Comparison of ENCODE assay signal across 8 mouse cellular contexts in the genomic region with DNA sequence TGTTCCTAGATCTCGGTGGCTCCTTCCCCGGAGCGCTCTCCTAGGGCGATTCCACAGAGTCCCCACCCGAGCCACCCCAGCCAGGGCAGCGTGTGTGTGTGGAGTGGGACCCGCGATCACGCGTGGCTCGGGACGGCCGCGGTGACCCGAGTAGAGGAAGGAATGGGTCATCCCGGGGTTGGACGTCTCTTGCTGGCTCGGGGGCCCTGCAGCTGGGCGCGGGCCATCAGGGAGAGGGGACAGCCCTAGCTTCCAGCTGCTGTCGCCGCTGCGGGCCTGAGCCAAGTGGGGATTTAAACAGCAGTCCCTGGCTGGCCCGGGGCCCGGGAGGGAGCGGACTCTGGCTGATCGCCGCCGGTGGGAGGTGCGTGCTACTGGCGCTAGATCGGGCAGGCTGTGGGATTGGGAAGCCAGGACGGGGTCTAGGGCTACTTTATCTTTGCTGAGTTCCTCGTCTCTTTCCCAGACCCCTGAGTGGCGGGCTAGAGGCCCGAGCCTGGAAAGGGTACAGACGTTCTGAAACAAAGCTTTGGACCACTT. TPM values are rescaled to one million over a fixed set of nuclear protein-coding genes. Genes with fewer than 3 reads are reported as not detected.
A peak's percentile ranks its signal among the peaks of the same experiment; 100 is the strongest.
DNase-seq lines count a peak whose midpoint lies in the region; ATAC-seq and TF ChIP-seq lines count a peak whose summit lies in the region.

No protein-coding gene starts in this region.

- no peaks in the 10 kb centered on the region for H3K9me3 ChIP-seq in embryonic facial prominence, embryonic 14.5 days (ENCODE audit: control insufficient read depth, low read length)
- no peaks in the 10 kb centered on the region for H3K9me3 ChIP-seq in kidney, embryonic 14.5 days (ENCODE audit: control insufficient read depth, low read length)
- H3K9me3 ChIP-seq in limb, embryonic 14.5 days (ENCODE audit: control insufficient read depth, low read length) = no peaks in the 10 kb centered on the region
- no peaks in the 10 kb centered on the region for H3K9me3 ChIP-seq in midbrain, embryonic 16.5 days (replicated peaks; ENCODE audit: control insufficient read depth, low read length, poor library complexity, severe bottlenecking)

- peak overlapping the region; percentile 81 for H3K27ac ChIP-seq in bone marrow, adult 2 months (ENCODE audit: control insufficient read depth, insufficient read depth, low read depth, low read length, poor library complexity)
- H3K27ac ChIP-seq in embryonic facial prominence, embryonic 14.5 days (replicated peaks; ENCODE audit: low read depth, low read length) = peak overlapping the region; percentile 97
- H3K27ac ChIP-seq in kidney, embryonic 14.5 days (ENCODE audit: low read depth, low read length) = peak overlapping the region; percentile 95
- H3K27ac ChIP-seq in limb, embryonic 14.5 days (replicated peaks; ENCODE audit: low read depth, low read length) = peak overlapping the region; percentile 95
- peak overlapping the region; percentile 98 for H3K27ac ChIP-seq in midbrain, embryonic 16.5 days (ENCODE audit: low read length)

- peak; percentile 74 for DNase-seq in 416B (ENCODE audit: low read depth)
- peak; percentile 91 for DNase-seq in embryonic facial prominence, embryonic 14.5 days (ENCODE audit: low spot score)
- peak; percentile 94 to 96 for DNase-seq in heart, adult 9 months (ENCODE audit: low spot score in 2 of 2)
- DNase-seq in limb, embryonic 14.5 days (ENCODE audit: low spot score) = peak; percentile 81
- DNase-seq in spleen, postnatal 36 days (ENCODE audit: low spot score in 2 of 2) = peak; percentile 64

- H3K4me3 ChIP-seq in bone marrow, adult 2 months (replicated peaks; ENCODE audit: control insufficient read depth, low read depth, low read length) = peak overlapping the region; percentile 90
- H3K4me3 ChIP-seq in embryonic facial prominence, embryonic 14.5 days (ENCODE audit: low read depth, low read length) = peak overlapping the region; percentile 97
- H3K4me3 ChIP-seq in kidney, embryonic 14.5 days (ENCODE audit: low read length) = peak overlapping the region; percentile 96
- H3K4me3 ChIP-seq in limb, embryonic 14.5 days (replicated peaks; ENCODE audit: low read length) = peak overlapping the region; percentile 89
- peak overlapping the region; percentile 96 for H3K4me3 ChIP-seq in midbrain, embryonic 16.5 days (ENCODE audit: low read depth, low read length)

- no peak for TF ChIP-seq CTCF in bone marrow, adult 2 months (IDR thresholded peaks at IDR 0.05; ENCODE audit: control insufficient read depth, insufficient read depth, low read length)

- H3K9ac ChIP-seq in embryonic facial prominence, embryonic 14.5 days (ENCODE audit: low read depth, low read length) = peak overlapping the region; percentile 93
- H3K9ac ChIP-seq in kidney, embryonic 14.5 days (ENCODE audit: low read depth, low read length) = peak overlapping the region; percentile 86
- peak overlapping the region; percentile 94 for H3K9ac ChIP-seq in limb, embryonic 14.5 days (ENCODE audit: low read depth, low read length, severe bottlenecking)
- H3K9ac ChIP-seq in midbrain, embryonic 16.5 days (ENCODE audit: low read depth, low read length) = peak overlapping the region; percentile 95

- H3K27me3 ChIP-seq in embryonic facial prominence, embryonic 14.5 days (replicated peaks; ENCODE audit: control insufficient read depth, insufficient read depth, low read length) = no peaks in the 10 kb centered on the region
- no peaks in the 10 kb centered on the region for H3K27me3 ChIP-seq in kidney, embryonic 14.5 days (ENCODE audit: control insufficient read depth, insufficient read depth, low read length)
- no peaks in the 10 kb centered on the region for H3K27me3 ChIP-seq in limb, embryonic 14.5 days (ENCODE audit: control insufficient read depth, insufficient read depth, low read length)
- no peaks in the 10 kb centered on the region for H3K27me3 ChIP-seq in midbrain, embryonic 16.5 days (ENCODE audit: control insufficient read depth, insufficient read depth, low read depth, low read length)

- TF ChIP-seq POLR2A in bone marrow, adult 2 months (IDR thresholded peaks at IDR 0.05; ENCODE audit: borderline replicate concordance, control insufficient read depth, low read depth, low read length) = no peak
- TF ChIP-seq POLR2A in limb, embryonic 14.5 days (IDR thresholded peaks at IDR 0.05; ENCODE audit: borderline replicate concordance, extremely low read depth, insufficient read depth, insufficient read length) = no peak; the same call in 1 of the 2 replicates

- H3K4me2 ChIP-seq in embryonic facial prominence, embryonic 14.5 days (ENCODE audit: low read depth, low read length) = peak overlapping the region; percentile 75
- H3K4me2 ChIP-seq in kidney, embryonic 14.5 days (replicated peaks; ENCODE audit: low read depth, low read length) = peak overlapping the region; percentile 62
- H3K4me2 ChIP-seq in limb, embryonic 14.5 days (replicated peaks; ENCODE audit: low read depth, low read length, severe bottlenecking) = peak overlapping the region; percentile 61
- peak overlapping the region; percentile 71 for H3K4me2 ChIP-seq in midbrain, embryonic 16.5 days (ENCODE audit: low read length)

- under 1% methylated on average over 37 of the region's 37 CpGs for WGBS in bone marrow, adult 2 months
- WGBS in embryonic facial prominence, embryonic 14.5 days = under 1% methylated on average over 19 of the region's 37 CpGs
- WGBS in kidney, embryonic 14.5 days = under 1% methylated on average over 37 of the region's 37 CpGs
- WGBS in limb, embryonic 14.5 days = under 1% methylated on average over 36 of the region's 37 CpGs
- WGBS in midbrain, embryonic 16.5 days = under 1% methylated on average over 37 of the region's 37 CpGs

- ATAC-seq in embryonic facial prominence, embryonic 14.5 days (ENCODE audit: low read depth) = peak; percentile 82
- ATAC-seq in kidney, embryonic 14.5 days (ENCODE audit: low FRiP score, low TSS enrichment) = peak; percentile 81
- ATAC-seq in limb, embryonic 14.5 days (ENCODE audit: low FRiP score, low read depth) = peak; percentile 69
- ATAC-seq in midbrain, embryonic 16.5 days = peak; percentile 85

- H3K4me1 ChIP-seq in bone marrow, adult 2 months (ENCODE audit: control insufficient read depth, insufficient read depth, low read length) = peaks cover 1% of the 10 kb centered on the region; the same call in 1 of the 2 replicates
- H3K4me1 ChIP-seq in embryonic facial prominence, embryonic 14.5 days (ENCODE audit: control insufficient read depth, insufficient read depth, low read length) = peaks cover 28% of the 10 kb centered on the region
- H3K4me1 ChIP-seq in kidney, embryonic 14.5 days (ENCODE audit: control insufficient read depth, insufficient read depth, low read length) = peaks cover 30% of the 10 kb centered on the region
- H3K4me1 ChIP-seq in limb, embryonic 14.5 days (ENCODE audit: control insufficient read depth, insufficient read depth, low read length) = peaks cover 30% of the 10 kb centered on the region
- peaks cover 43% of the 10 kb centered on the region for H3K4me1 ChIP-seq in midbrain, embryonic 16.5 days (ENCODE audit: control insufficient read depth, insufficient read depth, low read length)

- peaks cover 20% of the 10 kb centered on the region; the same call in 1 of the 2 replicates for H3K36me3 ChIP-seq in embryonic facial prominence, embryonic 14.5 days (ENCODE audit: control insufficient read depth, insufficient read depth, low read length)
- H3K36me3 ChIP-seq in kidney, embryonic 14.5 days (ENCODE audit: control insufficient read depth, insufficient read depth, low read length) = peaks cover 15% of the 10 kb centered on the region; the same call in 1 of the 2 replicates
- peaks cover 7% of the 10 kb centered on the region; the same call in 1 of the 2 replicates for H3K36me3 ChIP-seq in limb, embryonic 14.5 days (ENCODE audit: control insufficient read depth, insufficient read depth, low read length)
- H3K36me3 ChIP-seq in midbrain, embryonic 16.5 days (ENCODE audit: control insufficient read depth, insufficient read depth, low read length) = peaks cover 3% of the 10 kb centered on the region; the same call in 1 of the 2 replicates

RNA-seq across cellular contexts. Expression of gene Cblb, which starts 0.8 kb away (rescaled TPM):
- polyA plus RNA-seq in bone marrow, adult 2 months (2011; ENCODE audit: insufficient read depth, insufficient read length, low replicate concordance, missing spikeins) = 5.3 and 6.5 TPM in 2 replicates
- polyA plus RNA-seq in embryonic facial prominence, embryonic 14.5 days (2014; fragmentation: Nextera tagmentation; extraction: Ambion mirVana) = 18.6 and 18.8 TPM in 2 replicates
- 13.9 and 27.2 TPM in 2 replicates for polyA plus RNA-seq in kidney, embryonic 14.5 days (2014; fragmentation: Nextera tagmentation; extraction: Ambion mirVana)
- polyA plus RNA-seq in limb, embryonic 14.5 days (2012; rRNA removed) = 23.7 and 28.4 TPM in 2 replicates
- polyA plus RNA-seq in limb, embryonic 14.5 days (2014; fragmentation: Nextera tagmentation; extraction: Ambion mirVana) = 16.9 and 17.5 TPM in 2 replicates
- polyA plus RNA-seq in midbrain, embryonic 16.5 days (2015; fragmentation: Nextera tagmentation; extraction: Ambion mirVana) = 10.4 and 12.0 TPM in 2 replicates

Comparison
In these comparisons a context has a peak if more than half of its experiments do, and no peak if none do; other contexts are left out.
1. Peak in every context shown above with its lines: DNase-seq, ATAC-seq, H3K4me3 ChIP-seq and H3K27ac ChIP-seq.